12 mouse cellular contexts compared by ENCODE assay signal in genomic region chr14:101804562-101805327, GRCm38 (mm10).
DNase-seq lines count a peak whose midpoint lies in the region; ATAC-seq and TF ChIP-seq lines count a peak whose summit lies in the region.
"Had no signal": no experiment of that assay in that cellular context is flagged by ENCODE, and none has a peak within 500 bp of the region (broad histone marks: within the 10 kb centered on the region; RNA-seq: fewer than 3 reads in every experiment).

No protein-coding gene starts in this region.

- H3K4me1 ChIP-seq in lung, embryonic 14.5 days (ENCODE audit: insufficient read depth): peaks cover 13% of the 10 kb centered on the region
- peaks cover 20% of the 10 kb centered on the region for H3K4me1 ChIP-seq in lung, embryonic 16.5 days (replicated peaks; ENCODE audit: control insufficient read depth, insufficient read depth, low read length)

- no peaks in the 10 kb centered on the region for H3K36me3 ChIP-seq in lung, embryonic 14.5 days (ENCODE audit: insufficient read depth)
- H3K36me3 ChIP-seq in lung, embryonic 16.5 days (ENCODE audit: control insufficient read depth, insufficient read depth, low read length): no peaks in the 10 kb centered on the region

- peak; percentile 72 for ATAC-seq in lung, embryonic 14.5 days (ENCODE audit: insufficient read depth)
- peak; percentile 73 for ATAC-seq in lung, embryonic 16.5 days (ENCODE audit: low read depth)
- ATAC-seq in megakaryocyte, adult 5-6 weeks (ENCODE audit: poor library complexity, severe bottlenecking): no peak

- no peak for TF ChIP-seq CTCF in lung, embryonic 14.5 days (IDR thresholded peaks at IDR 0.05; ENCODE audit: low read depth)

- no peaks in the 10 kb centered on the region for H3K9me3 ChIP-seq in lung, embryonic 14.5 days (ENCODE audit: low read depth, low read length)
- no peaks in the 10 kb centered on the region for H3K9me3 ChIP-seq in lung, embryonic 16.5 days (ENCODE audit: control insufficient read depth, low read length)

- no peak overlapping the region for H3K9ac ChIP-seq in lung, embryonic 14.5 days
- no peak overlapping the region for H3K9ac ChIP-seq in lung, embryonic 16.5 days (ENCODE audit: low read length)

- 16% methylated on average over 4 of the region's 4 CpGs for WGBS in lung, embryonic 14.5 days
- WGBS in lung, embryonic 16.5 days: 22% methylated on average over 4 of the region's 4 CpGs

- H3K4me3 ChIP-seq in lung, embryonic 14.5 days (ENCODE audit: low read depth, low read length): no peak overlapping the region
- H3K4me3 ChIP-seq in lung, embryonic 16.5 days (ENCODE audit: low read length): no peak overlapping the region

- no peak overlapping the region for H3K4me2 ChIP-seq in lung, embryonic 14.5 days
- H3K4me2 ChIP-seq in lung, embryonic 16.5 days (ENCODE audit: low read depth, low read length): no peak overlapping the region

- intact Hi-C loops in gastrocnemius, postnatal 14 days (cut with DNase I; ENCODE audit: low total_unique reads): no loop called here

- no peaks in the 10 kb centered on the region for H3K27me3 ChIP-seq in lung, embryonic 14.5 days (ENCODE audit: insufficient read depth, low read length)
- H3K27me3 ChIP-seq in lung, embryonic 16.5 days (ENCODE audit: control insufficient read depth, insufficient read depth, low read depth, low read length): no peaks in the 10 kb centered on the region

- H3K27ac ChIP-seq in lung, embryonic 14.5 days (ENCODE audit: low read depth): peak overlapping the region; percentile 75; the same call in 1 of the 2 replicates
- peak overlapping the region; percentile 82 for H3K27ac ChIP-seq in lung, embryonic 16.5 days (ENCODE audit: low read length)

- peak; percentile 35 for DNase-seq in gastrocnemius, adult 18-20 months (ENCODE audit: low spot score)
- no peak for DNase-seq in gastrocnemius, postnatal 14 days
- peak; percentile 70 for DNase-seq in lung, embryonic 14.5 days
- no peak for DNase-seq in lung, postnatal 4 days
- no peak for DNase-seq in ovary, postnatal 36 days (ENCODE audit: low spot score)
- no peak for DNase-seq in adrenal gland, postnatal 36 days
- DNase-seq: adrenal gland, postnatal 14 days; B cell, adult 2 months; cerebellum, adult 11 months; liver had no signal

Comparison
In these comparisons a context has a peak if more than half of its experiments do, and no peak if none do; other contexts are left out.
1. DNase-seq: peak in gastrocnemius, adult 18-20 months (single experiment) and lung, embryonic 14.5 days (single experiment); none in gastrocnemius, postnatal 14 days (single experiment), lung, postnatal 4 days (0 of 2), ovary, postnatal 36 days (single experiment) and adrenal gland, postnatal 36 days (0 of 2).